Mouse (Mus musculus) heart, embryonic 11.5 days (tissue): ENCODE data around the gene Mapkapk3. TPM values are rescaled to one million over a fixed set of nuclear protein-coding genes. Genes with fewer than 3 reads are reported as not detected.
A peak's percentile ranks its signal among the peaks of the same experiment; 100 is the strongest.

Experiments used
- ATAC-seq: fragments of 200-750 bp; cut with Nextera tagmentation; replicated peaks from 2 replicates; pipeline ENCODE4 v1.8.0; 2017; ENCODE audit warnings: moderate library complexity; ENCODE audit not compliant: insufficient number of reproducible peaks, low FRiP score, low TSS enrichment
- H3K27ac ChIP-seq: fragments of 300-500 bp; sonication (generic); 2 replicates; pipeline ENCODE4 v1.5.1; 2014; ENCODE audit warnings: mild to moderate bottlenecking, low read depth, low read length
- H3K27me3 ChIP-seq: fragments of 300-500 bp; sonication (generic); 2 replicates; pipeline ENCODE4 v1.6.1; 2014; ENCODE audit warnings: mild to moderate bottlenecking, low read length, mixed read lengths; ENCODE audit not compliant: control insufficient read depth, insufficient read depth
- H3K36me3 ChIP-seq: fragments of 300-500 bp; sonication (generic); 2 replicates; pipeline ENCODE4 v1.6.1; 2014; ENCODE audit warnings: mild to moderate bottlenecking, low read length, moderate library complexity, mixed read lengths; ENCODE audit not compliant: control insufficient read depth, insufficient read depth
- H3K4me1 ChIP-seq: fragments of 300-500 bp; sonication (generic); 2 replicates; pipeline ENCODE4 v1.6.1; 2014; ENCODE audit warnings: low read length; ENCODE audit not compliant: control insufficient read depth, insufficient read depth
- H3K4me2 ChIP-seq: fragments of 300-500 bp; sonication (generic); 2 replicates; pipeline ENCODE4 v1.6.1; 2014; ENCODE audit warnings: mild to moderate bottlenecking, moderate library complexity
- H3K4me3 ChIP-seq: fragments of 300-500 bp; sonication (generic); 2 replicates; pipeline ENCODE4 v1.5.1; 2014; ENCODE audit warnings: low read depth, low read length
- H3K9ac ChIP-seq: fragments of 300-500 bp; sonication (generic); 2 replicates; pipeline ENCODE4 v1.6.1; 2014; ENCODE audit warnings: mild to moderate bottlenecking, low read depth, low read length, moderate library complexity
- H3K9me3 ChIP-seq: fragments of 300-500 bp; sonication (generic); replicated peaks from 2 replicates; pipeline ENCODE4 v1.6.1; 2016; ENCODE audit warnings: low read length; ENCODE audit not compliant: control insufficient read depth
- WGBS: fragments of 180-500 bp; shearing (Covaris S2); extraction: QIAGEN DNeasy Blood & Tissue Kit; methylation state at CpG from one replicate; pipeline ENCODE4 v1.1.7; 2014; ENCODE audit not compliant: insufficient replicate concordance; 5-methylcytosine and 5-hydroxymethylcytosine counted together
- polyA plus RNA-seq: library from polyadenylated mRNA; unstranded; fragments of >200 nt; fragmentation: Nextera tagmentation; extraction: Ambion mirVana; gene quantifications from 2 replicates; pipeline ENCODE4 v1.2.1, GENCODE M21; 2014

Mapkapk3 gene
- polyA plus RNA-seq, 1 experiment from 2014 or later: 5.8 TPM

GRCm38 (mm10) chr9:107249154-107249553 lies 40.5 kb downstream of the Mapkapk3 start:
- Histone ChIP-seq H3K9ac (no peak overlapping the region), H3K27ac (no peak overlapping the region), H3K27me3 (no peaks in the 10 kb centered on the region), H3K4me1 (no peaks in the 10 kb centered on the region), H3K9me3 (no peaks in the 10 kb centered on the region), H3K4me2 (no peak overlapping the region), H3K4me3 (no peak overlapping the region), H3K36me3 (no peaks in the 10 kb centered on the region)
- WGBS: 67% methylated on average over 6 of the region's 6 CpGs
- no peak for ATAC-seq

DNA sequence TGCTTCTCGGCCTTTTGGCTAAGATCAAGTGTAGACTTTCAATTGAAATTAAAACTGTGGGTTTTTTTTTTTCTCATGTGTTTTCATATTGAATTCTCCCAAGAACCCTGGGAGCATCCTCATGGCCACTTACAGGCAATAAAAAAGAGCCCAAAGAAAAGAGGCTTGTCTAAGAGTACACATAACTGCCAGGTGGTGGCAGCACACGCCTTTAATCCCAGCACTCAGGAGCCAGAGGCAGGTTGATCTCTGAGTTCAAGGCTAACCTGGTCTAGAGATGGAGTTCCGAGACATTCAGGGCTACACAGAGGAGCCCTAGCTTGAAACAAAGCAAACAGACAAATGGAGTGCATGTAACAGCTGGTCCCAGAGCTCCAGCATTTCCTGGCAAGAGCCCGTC lies 43.5 kb downstream of the Mapkapk3 start:
- WGBS: 55% methylated on average over 4 of the region's 4 CpGs
- Histone ChIP-seq H3K9ac (no peak overlapping the region), H3K27me3 (no peaks in the 10 kb centered on the region), H3K4me2 (no peak overlapping the region), H3K36me3 (no peaks in the 10 kb centered on the region), H3K27ac (no peak overlapping the region), H3K4me3 (no peak overlapping the region), H3K4me1 (no peaks in the 10 kb centered on the region), H3K9me3 (no peaks in the 10 kb centered on the region)
- ATAC-seq: no peak

- H3K9ac ChIP-seq: no peak overlapping the region
- H3K27me3 ChIP-seq: no peaks in the 10 kb centered on the region
- no peak overlapping the region for H3K4me2 ChIP-seq
- 74% methylated on average over 4 of the region's 4 CpGs for WGBS
- H3K27ac ChIP-seq: no peak overlapping the region
- H3K4me1 ChIP-seq: no peaks in the 10 kb centered on the region
- no peak overlapping the region for H3K4me3 ChIP-seq
- no peak for ATAC-seq
- H3K36me3 ChIP-seq: no peaks in the 10 kb centered on the region
- H3K9me3 ChIP-seq: no peaks in the 10 kb centered on the region
These were observed 44.4 kb downstream of the Mapkapk3 start for GRCm38 (mm10) chr9:107245311-107245710.

DNA sequence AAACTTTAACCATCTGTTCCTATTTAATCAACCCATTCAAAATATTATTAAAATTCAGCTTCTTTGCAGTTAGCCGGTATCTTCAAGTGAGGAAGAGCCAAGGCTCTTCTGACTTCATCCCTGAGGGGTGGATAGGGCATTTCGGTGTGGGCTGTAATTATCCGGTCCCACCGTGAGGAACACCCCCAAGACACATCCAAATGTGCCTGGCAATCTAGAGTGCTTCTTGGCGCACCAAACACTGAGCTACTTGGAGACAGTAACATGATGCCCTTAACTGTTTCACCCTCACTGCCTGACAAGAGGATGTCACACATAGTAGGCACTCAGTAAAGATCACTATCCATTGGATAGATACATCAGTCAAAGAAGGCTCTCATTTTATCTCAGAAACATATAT lies 53.5 kb downstream of the Mapkapk3 start:
- H3K4me2 ChIP-seq: no peak overlapping the region
- H3K9ac ChIP-seq: no peak overlapping the region
- WGBS: 60% methylated on average over 5 of the region's 5 CpGs
- no peak for ATAC-seq
- no peaks in the 10 kb centered on the region for H3K36me3 ChIP-seq
- peaks cover 83% of the 10 kb centered on the region for H3K27me3 ChIP-seq
- H3K4me1 ChIP-seq: 0 out of 2 replicates have a peak, but pooled peaks cover 3% of the 10 kb centered on the region
- no peak overlapping the region for H3K27ac ChIP-seq
- no peaks in the 10 kb centered on the region for H3K9me3 ChIP-seq
- no peak overlapping the region for H3K4me3 ChIP-seq

- Histone ChIP-seq H3K27me3 (peaks cover 87% of the 10 kb centered on the region), H3K27ac (no peak overlapping the region), H3K36me3 (no peaks in the 10 kb centered on the region), H3K9ac (no peak overlapping the region), H3K4me2 (no peak overlapping the region), H3K4me3 (no peak overlapping the region), H3K4me1 (0 out of 2 replicates have a peak, but pooled peaks cover 3% of the 10 kb centered on the region), H3K9me3 (no peaks in the 10 kb centered on the region)
- no peak for ATAC-seq
- WGBS: 43% methylated on average over 5 of the region's 5 CpGs
These were observed 54.4 kb downstream of the Mapkapk3 start for GRCm38 (mm10) chr9:107235261-107235660.

DNA sequence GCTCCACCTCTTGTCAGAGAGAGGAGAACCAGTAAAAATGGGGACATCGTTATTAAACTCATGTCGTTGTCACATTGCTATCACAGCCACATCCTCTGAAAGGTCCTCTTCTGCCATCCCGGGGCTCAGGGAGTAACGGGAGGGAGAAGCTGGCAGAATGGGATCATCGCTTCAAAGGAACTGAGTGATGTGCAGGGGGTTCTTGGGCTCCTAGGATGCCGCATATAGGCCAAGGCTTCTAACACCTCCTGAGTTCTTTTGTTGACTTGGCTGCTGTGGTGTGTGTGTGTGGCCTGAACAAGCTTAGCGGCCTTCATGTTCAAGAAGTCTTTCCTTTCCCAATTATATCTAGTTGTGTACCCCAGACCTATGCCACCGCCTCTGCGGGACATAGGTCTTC lies 57.5 kb downstream of the Mapkapk3 start:
- Histone ChIP-seq H3K9me3 (no peaks in the 10 kb centered on the region), H3K4me2 (peak overlapping the region; percentile 99), H3K27ac (no peak overlapping the region), H3K36me3 (no peaks in the 10 kb centered on the region), H3K4me1 (0 out of 2 replicates have a peak, but pooled peaks cover 3% of the 10 kb centered on the region), H3K27me3 (peaks cover 78% of the 10 kb centered on the region), H3K4me3 (peak overlapping the region; percentile 63), H3K9ac (peak overlapping the region; percentile 50; the same call in 1 of the 2 replicates)
- ATAC-seq: no peak
- WGBS: 27% methylated on average over 9 of the region's 9 CpGs

DNA sequence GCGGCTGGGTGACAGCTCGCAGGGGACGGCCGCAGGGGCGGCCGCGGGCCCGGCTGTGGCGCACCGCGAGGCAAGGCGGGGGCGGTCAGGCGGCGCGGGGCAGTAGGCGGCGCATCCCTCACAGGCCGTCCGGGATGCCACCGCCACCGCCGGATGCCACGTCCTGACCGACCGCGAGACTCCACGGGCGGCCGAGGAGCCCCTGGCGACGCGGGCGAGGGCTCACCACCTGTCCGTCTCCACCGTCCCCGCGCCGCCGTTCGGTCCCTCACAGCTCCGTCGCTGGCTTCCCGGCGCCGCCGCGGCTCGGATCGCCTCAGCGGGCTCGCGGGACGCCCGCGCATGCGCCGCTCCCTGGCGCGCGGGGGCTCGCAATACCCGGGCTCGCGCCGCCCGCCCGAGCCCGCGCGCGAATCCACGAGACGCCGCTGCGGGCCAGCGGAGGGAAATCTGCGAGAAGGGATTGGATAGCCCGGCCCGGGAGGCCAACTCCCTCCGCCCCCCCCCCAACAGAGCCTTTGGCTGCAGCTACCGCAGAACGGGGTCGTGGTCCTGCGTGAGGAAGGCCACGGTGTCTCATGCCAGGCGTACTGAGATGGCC lies 58.0 kb downstream of the Mapkapk3 start, which contains the start of gene Dock3:
Dock3 (minus strand) TSS at position 371 of the 601 bp plus-strand sequence.
- Histone ChIP-seq H3K27ac (no peak within 1 kb of the TSS), H3K9me3 (no peaks in the 10 kb centered on the region)
- 0% methylated on average over 65 of the region's 87 CpGs for WGBS

GRCm38 (mm10) chr9:107230991-107231538 lies 58.6 kb downstream of the Mapkapk3 start:
- Histone ChIP-seq H3K36me3 (no peaks in the 10 kb centered on the region), H3K27me3 (peaks cover 69% of the 10 kb centered on the region), H3K4me3 (peak overlapping the region; percentile 63), H3K27ac (no peak overlapping the region), H3K4me1 (0 out of 2 replicates have a peak, but pooled peaks cover 3% of the 10 kb centered on the region), H3K9ac (peak overlapping the region; percentile 50; the same call in 1 of the 2 replicates), H3K4me2 (peak overlapping the region; percentile 99), H3K9me3 (no peaks in the 10 kb centered on the region)
- 3% methylated on average over 46 of the region's 50 CpGs for WGBS
- no peak for ATAC-seq

More for the DNA sequence above, 58.0 kb downstream of the Mapkapk3 start, which contains the start of gene Dock3:
- H3K36me3 ChIP-seq: no peaks in the 10 kb centered on the region
- 0 out of 2 replicates have a peak, but pooled peaks cover 3% of the 10 kb centered on the region for H3K4me1 ChIP-seq
- peak within 1 kb of the TSS; percentile 63 for H3K4me3 ChIP-seq
- H3K4me2 ChIP-seq: peak within 1 kb of the TSS; percentile 99
- peak; percentile 61 for ATAC-seq
- H3K9ac ChIP-seq: peak within 1 kb of the TSS; percentile 50; the same call in 1 of the 2 replicates
- peaks cover 74% of the 10 kb centered on the region for H3K27me3 ChIP-seq
